23 mouse cellular contexts compared by ENCODE assay signal in genomic region chr17:80518811-80519210, GRCm38 (mm10). TPM values are rescaled to one million over a fixed set of nuclear protein-coding genes. Genes with fewer than 3 reads are reported as not detected.
DNase-seq lines count a peak whose midpoint lies in the region; ATAC-seq lines count a peak whose summit lies in the region.
"Had no signal": no experiment of that assay in that cellular context is flagged by ENCODE, and none has a peak within 500 bp of the region (broad histone marks: within the 10 kb centered on the region; RNA-seq: fewer than 3 reads in every experiment).

No protein-coding gene starts in this region.

- H3K4me3 ChIP-seq in limb, embryonic 10.5 days, result no peak overlapping the region
- H3K4me3 ChIP-seq: forebrain, embryonic 10.5 days; forebrain, embryonic 13.5 days; heart, adult 2 months; hindbrain, embryonic 10.5 days; hindbrain, embryonic 13.5 days; intestine, embryonic 15.5 days had no signal

- DNase-seq in cerebellum, postnatal 10 days, result peak; percentile 53 to 61
- DNase-seq in left cerebral cortex, postnatal 4 days, result peak; percentile 36
- no peak for DNase-seq in left cerebral cortex, adult 9 months (ENCODE audit: low spot score in 2 of 2)
- DNase-seq in limb, embryonic 10.5 days (ENCODE audit: low spot score), result peak; percentile 13
- no peak for DNase-seq in right cerebral cortex, postnatal 25 days
- DNase-seq: adrenal gland, adult 8-10 months; cerebellum, adult 18-20 months; cerebellum, adult 9-11 months; gastrocnemius, postnatal 10 days; gastrocnemius, postnatal 36 days; heart, adult 2 months had no signal

- WGBS in limb, embryonic 10.5 days, result 95% methylated on average over 12 of the region's 12 CpGs

- H3K27me3 ChIP-seq in limb, embryonic 10.5 days (ENCODE audit: low read depth, poor library complexity, severe bottlenecking), result no peaks in the 10 kb centered on the region
- H3K27me3 ChIP-seq: forebrain, embryonic 13.5 days; hindbrain, embryonic 13.5 days; intestine, embryonic 15.5 days had no signal

- H3K9me3 ChIP-seq in limb, embryonic 10.5 days (replicated peaks), result no peaks in the 10 kb centered on the region
- H3K9me3 ChIP-seq: forebrain, embryonic 10.5 days; forebrain, embryonic 13.5 days; hindbrain, embryonic 10.5 days; hindbrain, embryonic 13.5 days; intestine, embryonic 15.5 days had no signal

- ATAC-seq in cerebellum, adult (ENCODE audit: insufficient number of reproducible peaks, low FRiP score, low TSS enrichment), result no peak
- ATAC-seq: CD4-positive, CD25-positive, alpha-beta regulatory T cell, adult 4 months; forebrain, embryonic 13.5 days; forebrain, embryonic 16.5 days; hindbrain, embryonic 16.5 days; intestine, embryonic 15.5 days had no signal

- H3K4me1 ChIP-seq in limb, embryonic 10.5 days, result no peaks in the 10 kb centered on the region
- H3K4me1 ChIP-seq: forebrain, embryonic 13.5 days; hindbrain, embryonic 10.5 days; hindbrain, embryonic 13.5 days; intestine, embryonic 15.5 days had no signal

- H3K27ac ChIP-seq in limb, embryonic 10.5 days, result no peak overlapping the region
- H3K27ac ChIP-seq: forebrain, embryonic 10.5 days; forebrain, embryonic 13.5 days; heart, adult 2 months; hindbrain, embryonic 10.5 days; hindbrain, embryonic 13.5 days; intestine, embryonic 15.5 days had no signal

- intact Hi-C loops in left cerebral cortex, postnatal 4 days (cut with DNase I), result no loop called here

- no peaks in the 10 kb centered on the region for H3K36me3 ChIP-seq in limb, embryonic 10.5 days
- H3K36me3 ChIP-seq: forebrain, embryonic 10.5 days; hindbrain, embryonic 10.5 days; hindbrain, embryonic 13.5 days; intestine, embryonic 15.5 days had no signal

RNA-seq across cellular contexts. Expression of gene Sos1, which starts 38.6 kb away (rescaled TPM):
- total RNA-seq in left cerebral cortex, postnatal 4 days (2021), result 10 to 100 TPM; 43.5 to 45.9 TPM
- polyA plus RNA-seq in limb, embryonic 10.5 days (2016; fragmentation: Nextera tagmentation; extraction: Ambion mirVana), result 4.2 and 4.6 TPM in 2 replicates

RNA-seq across cellular contexts. Expression of gene Cdkl4, which starts 58.8 kb away (rescaled TPM):
- 1 to 10 TPM; 5.8 to 6.1 TPM for total RNA-seq in left cerebral cortex, postnatal 4 days (2021)
- 0.14 and 0.51 TPM in 2 replicates for polyA plus RNA-seq in limb, embryonic 10.5 days (2016; fragmentation: Nextera tagmentation; extraction: Ambion mirVana)
- total RNA-seq: gastrocnemius, postnatal 36 days had no signal
- polyA plus RNA-seq: C2C12; heart, embryonic 11.5 days; heart, embryonic 14.5 days had no signal

Comparison
In these comparisons a context has a peak if more than half of its experiments do, and no peak if none do; other contexts are left out.
1. DNase-seq: peak in cerebellum, postnatal 10 days (2 of 2), left cerebral cortex, postnatal 4 days (single experiment) and limb, embryonic 10.5 days (single experiment); none in left cerebral cortex, adult 9 months (0 of 2) and right cerebral cortex, postnatal 25 days (single experiment).